Mouse (Mus musculus) megakaryocyte-erythroid progenitor cell, adult 5-6 weeks (primary cell): ENCODE data around the gene Ccz1. TPM values are rescaled to one million over a fixed set of nuclear protein-coding genes. Genes with fewer than 3 reads are reported as not detected.

ENCODE experiments used
- ATAC-seq: replicated peaks from 2 replicates; pipeline ENCODE4 v1.8.0; 2016; ENCODE audit warnings: mild to moderate bottlenecking, inconsistent platforms; ENCODE audit not compliant: severe bottlenecking, poor library complexity, low FRiP score, low TSS enrichment
- total RNA-seq, 2 experiments: library from RNA; stranded (forward) in 1 of 2; stranded (reverse) in 1 of 2; fragments of 200-1000, 215-1000 nt in 1 of 2; fragments of >200 nt in 1 of 2; fragmentation: Nextera tagmentation in 1 of 2; gene quantifications; 2 replicates each; pipeline ENCODE4 v1.2.3; 2014 to 2017

Ccz1 gene
- total RNA-seq, 2 experiments from 2014 or later, result 74.1 to 91.1 TPM

- ATAC-seq, result no peak
These were observed 57.6 kb downstream of the Ccz1 start for GRCm38 (mm10) chr5:143957101-143957500.

- no peak for ATAC-seq
These were observed 64.7 kb downstream of the Ccz1 start for GRCm38 (mm10) chr5:143950016-143950415.

GRCm38 (mm10) chr5:143948361-143948760 lies 66.3 kb downstream of the Ccz1 start:
- ATAC-seq, result no peak

GRCm38 (mm10) chr5:143943231-143944125 lies 71.2 kb downstream of the Ccz1 start:
- no peak for ATAC-seq

- no peak for ATAC-seq
These were observed 73.1 kb downstream of the Ccz1 start for GRCm38 (mm10) chr5:143941588-143941987.

Other genes starting within 250 kb of the Ccz1 start
- 42.5 and 46.7 TPM in 2 replicates for gene Eif2ak1, start 197.1 kb downstream of the Ccz1 start, total RNA-seq (2014; fragmentation: Nextera tagmentation)
- 40.8 and 64.6 TPM in 2 replicates for gene Eif2ak1, start 197.1 kb downstream of the Ccz1 start, total RNA-seq (2017)
- 1.6 TPM in 1 of 2 replicates, not detected in the other for gene Ankrd61, start 117.2 kb downstream of the Ccz1 start, total RNA-seq (2014; fragmentation: Nextera tagmentation)
- not detected in 2 replicates for gene Ankrd61, start 117.2 kb downstream of the Ccz1 start, total RNA-seq (2017)
- gene Aimp2, start 105.0 kb downstream of the Ccz1 start, total RNA-seq (2014; fragmentation: Nextera tagmentation), result 81.7 and 111 TPM in 2 replicates
- 96.0 and 132 TPM in 2 replicates for gene Aimp2, start 105.0 kb downstream of the Ccz1 start, total RNA-seq (2017)
- gene Pms2, start 104.9 kb downstream of the Ccz1 start, total RNA-seq (2014; fragmentation: Nextera tagmentation), result 20.5 and 35.7 TPM in 2 replicates
- 39.9 and 41.4 TPM in 2 replicates for gene Pms2, start 104.9 kb downstream of the Ccz1 start, total RNA-seq (2017)
- not detected in 2 replicates for gene Gm42421, start 86.7 kb downstream of the Ccz1 start, total RNA-seq (2014; fragmentation: Nextera tagmentation)
- gene Gm42421, start 86.7 kb downstream of the Ccz1 start, total RNA-seq (2017), result not detected in 2 replicates
- 0.98 and 1.8 TPM in 2 replicates for gene Rsph10b, start 81.8 kb downstream of the Ccz1 start, total RNA-seq (2014; fragmentation: Nextera tagmentation)
- gene Rsph10b, start 81.8 kb downstream of the Ccz1 start, total RNA-seq (2017), result not detected in 2 replicates
- gene Ocm, start 11.8 kb upstream of the Ccz1 start, total RNA-seq (2014; fragmentation: Nextera tagmentation), result not detected in 2 replicates
- not detected in 2 replicates for gene Ocm, start 11.8 kb upstream of the Ccz1 start, total RNA-seq (2017)
- gene Lmtk2, start 85.6 kb upstream of the Ccz1 start, total RNA-seq (2014; fragmentation: Nextera tagmentation), result 12.5 and 22.1 TPM in 2 replicates
- gene Lmtk2, start 85.6 kb upstream of the Ccz1 start, total RNA-seq (2017), result 9.2 and 12.2 TPM in 2 replicates
- gene Bhlha15, start 175.4 kb upstream of the Ccz1 start, total RNA-seq (2014; fragmentation: Nextera tagmentation), result not detected in 2 replicates
- 0.05 TPM in 1 of 2 replicates, not detected in the other for gene Bhlha15, start 175.4 kb upstream of the Ccz1 start, total RNA-seq (2017)
- gene Tecpr1, start 208.7 kb upstream of the Ccz1 start, total RNA-seq (2014; fragmentation: Nextera tagmentation), result 3.8 and 9.4 TPM in 2 replicates
- 1.7 and 5.1 TPM in 2 replicates for gene Tecpr1, start 208.7 kb upstream of the Ccz1 start, total RNA-seq (2017)
- gene Bri3, start 229.6 kb upstream of the Ccz1 start, total RNA-seq (2014; fragmentation: Nextera tagmentation), result 29.3 and 44.6 TPM in 2 replicates
- gene Bri3, start 229.6 kb upstream of the Ccz1 start, total RNA-seq (2017), result 11.2 and 17.9 TPM in 2 replicates